Mouse (Mus musculus): ENCODE results near the gene Pde4dip.

The Pde4dip gene

GRCm38 (mm10) chr3:97888168-97888901 lies at the start of gene Pde4dip:
Pde4dip (minus strand) TSS chr3:97888707.
- peak; percentile 87 for DNase-seq

DNA sequence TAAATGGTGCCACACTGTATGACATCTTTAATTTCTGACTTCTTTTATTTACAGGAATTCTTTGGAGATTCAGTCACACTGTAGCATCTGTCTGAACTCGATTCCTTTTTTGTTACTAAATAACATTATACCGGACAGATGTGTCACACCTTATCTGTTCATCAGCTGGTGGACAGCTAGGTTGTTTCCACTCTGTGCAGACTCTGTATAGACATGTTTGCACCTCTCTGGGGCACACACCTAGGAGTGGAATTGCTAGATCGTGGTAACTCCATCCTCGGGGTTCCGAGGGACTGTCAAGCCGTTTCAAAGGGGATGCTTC lies 49.4 kb upstream of the Pde4dip start:
- no peak for DNase-seq

DNA sequence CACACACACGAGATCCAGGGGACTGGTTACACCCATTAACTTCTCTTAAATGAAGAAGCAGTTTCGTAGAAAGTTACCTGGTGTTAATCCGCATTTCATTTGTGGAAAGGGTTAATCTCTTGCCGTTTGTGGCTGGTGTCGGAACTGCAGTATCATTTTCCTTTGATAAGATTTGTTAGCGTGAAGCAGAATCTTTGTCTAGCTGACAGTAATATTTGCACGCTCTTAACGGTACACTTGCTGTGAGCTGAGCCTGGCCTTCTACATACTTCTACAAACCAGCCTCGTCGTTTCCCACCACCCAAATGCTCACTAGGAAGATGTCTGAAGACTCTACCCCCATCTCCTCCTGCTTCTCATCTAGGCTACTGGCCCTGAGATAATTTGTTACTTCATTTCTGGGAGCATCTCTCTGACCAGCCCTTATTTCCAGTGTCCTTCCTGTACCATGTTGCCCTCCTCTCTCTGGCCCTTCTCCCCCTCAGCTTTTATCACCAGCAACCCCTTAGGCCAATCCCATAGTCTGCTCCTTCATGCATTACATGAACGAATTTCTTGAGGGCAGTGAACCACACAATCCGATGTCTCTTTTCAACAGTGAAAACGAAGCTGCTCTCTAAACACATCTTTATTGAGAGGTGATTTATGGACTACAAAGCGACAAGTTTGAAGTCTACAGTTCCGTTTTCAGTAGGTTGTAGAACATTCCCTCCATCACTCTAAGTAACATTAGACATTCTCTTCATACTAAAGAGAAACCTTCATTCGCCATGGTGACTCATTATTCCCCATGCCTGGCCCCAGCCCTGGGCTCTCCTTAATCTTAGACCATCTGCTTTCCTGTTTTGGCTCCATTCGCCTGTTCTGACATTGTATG lies 48.8 kb upstream of the Pde4dip start:
- no peak for DNase-seq

GRCm38 (mm10) chr3:97934331-97935300 lies 46.1 kb upstream of the Pde4dip start:
- no peak for DNase-seq

DNA sequence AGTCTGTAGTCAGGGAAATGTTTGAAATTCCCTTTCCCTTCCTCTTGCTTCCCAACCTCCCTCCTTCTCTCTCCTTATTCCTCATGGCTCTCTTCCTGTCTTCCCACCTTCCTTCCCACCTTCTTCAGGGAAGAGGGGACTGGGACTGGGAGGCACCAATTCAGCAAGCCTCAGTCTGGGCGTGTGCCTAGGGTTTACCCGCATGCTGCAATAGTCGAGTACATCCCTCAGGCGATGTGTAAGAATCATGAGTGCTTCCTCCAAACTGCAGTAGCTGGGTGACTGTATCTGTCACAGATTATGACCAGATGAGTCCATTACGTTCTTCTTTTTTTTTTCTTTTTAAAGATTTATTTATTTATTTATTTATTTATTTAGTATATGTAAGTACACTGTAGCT lies 45.3 kb upstream of the Pde4dip start:
- no peak for DNase-seq

- DNase-seq: no peak
Observed at GRCm38 (mm10) chr3:97933251-97933650, 44.7 kb upstream of the Pde4dip start.

DNA sequence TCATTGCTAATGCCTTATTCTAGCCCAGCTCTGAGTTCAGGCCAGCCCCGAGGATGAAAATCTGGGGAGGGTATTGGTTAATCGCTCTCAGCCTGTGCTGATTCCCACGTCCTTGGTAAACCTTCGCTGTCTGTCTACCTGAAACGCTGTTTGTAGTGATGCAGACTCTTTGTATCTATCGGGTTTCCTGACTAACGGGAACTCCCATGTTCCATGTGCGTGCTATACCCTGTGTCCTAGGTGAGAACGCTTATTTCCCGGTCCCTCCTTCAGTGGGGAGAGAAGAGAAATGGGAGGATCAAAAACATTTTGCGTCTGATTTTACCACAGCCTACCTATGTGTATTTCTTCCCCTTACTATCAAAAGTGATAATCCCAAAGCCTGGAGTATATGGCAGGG lies 44.3 kb upstream of the Pde4dip start:
- no peak for DNase-seq

DNA sequence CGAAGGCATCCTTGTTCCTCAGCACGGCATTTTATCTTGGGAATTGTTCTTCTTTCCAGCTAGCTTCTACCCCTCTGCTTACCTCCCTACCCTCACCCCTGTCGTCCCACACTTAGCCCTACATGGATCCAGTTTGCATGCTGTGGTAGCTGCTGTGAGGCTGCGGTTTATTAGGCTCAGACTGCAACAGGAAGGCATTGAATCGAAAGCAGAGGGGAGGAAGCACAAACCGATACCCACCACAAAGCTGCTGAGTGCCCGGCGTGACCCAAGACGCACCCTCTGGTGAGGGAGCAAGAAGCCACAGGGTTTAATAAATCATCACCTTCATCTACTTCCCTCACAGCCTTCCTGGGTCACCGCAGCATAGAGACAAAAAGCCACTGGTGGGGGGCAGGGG lies 43.6 kb upstream of the Pde4dip start:
- DNase-seq: no peak

GRCm38 (mm10) chr3:97931310-97931885 lies 42.9 kb upstream of the Pde4dip start:
- DNase-seq: peak; percentile 73

DNA sequence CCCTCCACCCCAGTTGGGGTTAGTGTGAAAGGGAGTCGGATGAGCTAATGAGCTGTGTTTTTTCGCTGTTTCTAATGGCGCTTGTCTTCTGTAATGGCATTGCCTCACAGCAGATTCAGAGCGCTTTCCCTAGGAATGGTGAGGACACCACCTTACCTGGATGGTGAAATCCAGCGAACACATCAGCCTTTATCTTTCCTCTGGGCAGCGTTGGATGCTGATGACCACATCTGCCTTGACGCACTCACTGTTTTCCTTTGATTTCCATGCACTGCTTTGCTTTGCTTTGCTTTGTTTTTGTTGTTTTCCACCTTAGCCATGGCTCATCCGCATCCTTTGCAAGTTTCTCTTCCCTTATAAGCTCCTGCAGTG lies 42.3 kb upstream of the Pde4dip start:
- DNase-seq: no peak

DNA sequence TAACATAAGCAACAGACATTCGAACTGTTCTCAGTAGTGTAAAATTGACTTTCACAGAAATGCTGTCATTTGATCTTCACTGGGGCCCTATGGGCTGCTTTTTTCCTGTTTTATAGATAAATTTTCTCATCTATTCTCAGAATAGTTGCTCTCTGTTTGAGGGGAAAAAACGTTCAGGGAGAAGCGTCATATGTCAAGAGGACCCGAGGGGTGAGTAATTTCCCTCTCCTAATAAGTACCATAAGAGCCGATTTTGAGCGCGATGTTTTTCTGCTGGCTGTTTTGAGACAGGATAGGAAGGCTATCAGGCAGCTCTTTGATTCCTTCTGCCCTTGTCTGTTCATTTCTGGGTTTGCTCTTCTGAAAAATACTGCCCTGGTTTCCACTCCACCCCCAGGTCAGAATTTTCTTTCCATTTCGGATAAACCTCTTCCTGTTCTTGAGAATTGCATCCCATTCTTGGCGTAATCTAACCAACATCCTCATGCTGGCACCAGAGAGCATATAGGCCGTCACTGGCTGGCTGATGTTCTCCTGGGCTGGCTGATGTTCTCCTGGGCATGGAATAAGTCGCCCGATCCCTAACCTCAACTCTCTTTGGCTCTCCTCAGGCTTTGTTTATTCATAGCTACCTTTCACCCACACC lies 41.8 kb upstream of the Pde4dip start:
- no peak for DNase-seq

GRCm38 (mm10) chr3:97928968-97929858 lies 40.7 kb upstream of the Pde4dip start:
- DNase-seq: peak; percentile 76

- DNase-seq: no peak
Observed at GRCm38 (mm10) chr3:97927322-97927721, 38.8 kb upstream of the Pde4dip start.

- peak; percentile 53 for DNase-seq
Observed at GRCm38 (mm10) chr3:97925246-97925645, 36.7 kb upstream of the Pde4dip start.

DNA sequence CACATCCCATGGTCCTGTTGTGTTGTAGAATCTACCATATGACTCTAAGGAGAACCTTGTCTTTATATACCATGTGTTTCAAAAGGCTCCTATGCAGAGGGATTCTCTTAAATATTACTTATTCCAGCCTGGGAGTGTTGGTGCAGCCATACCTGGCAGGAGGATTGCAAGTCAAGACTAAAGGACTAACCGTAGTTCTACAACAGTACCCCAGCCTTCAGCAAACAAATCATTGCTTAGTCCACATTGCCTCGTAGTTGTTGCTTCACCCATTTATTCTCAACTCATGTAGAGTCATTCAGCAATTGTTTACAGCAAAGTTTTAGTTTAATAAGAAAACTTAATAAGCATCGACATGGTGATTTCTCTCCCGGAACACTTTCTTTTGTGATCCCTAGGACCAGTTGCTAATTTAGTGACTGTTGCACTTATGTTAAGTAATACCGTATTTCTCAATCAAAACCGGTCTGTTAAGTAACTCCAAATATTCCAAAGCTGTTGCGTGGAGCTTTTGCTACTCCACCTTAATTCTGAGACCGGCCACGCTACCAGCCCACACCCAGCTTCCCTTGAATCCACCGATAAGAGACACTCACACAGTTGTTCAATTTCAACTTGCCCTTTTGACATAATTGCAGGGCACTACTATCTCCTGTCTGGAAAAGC lies 30.5 kb upstream of the Pde4dip start:
- DNase-seq: no peak

- no peak for DNase-seq
Observed at GRCm38 (mm10) chr3:97915081-97915480, 26.6 kb upstream of the Pde4dip start.

- no peak for DNase-seq
Observed at GRCm38 (mm10) chr3:97911093-97911492, 22.6 kb upstream of the Pde4dip start.

GRCm38 (mm10) chr3:97909737-97910136 lies 21.2 kb upstream of the Pde4dip start:
- DNase-seq: no peak

GRCm38 (mm10) chr3:97901586-97901985 lies 13.1 kb upstream of the Pde4dip start:
- DNase-seq: no peak

Measured in right cerebral cortex, adult 18-20 months (tissue).